Mouse (Mus musculus): Measurements from ENCODE around the gene Tsc22d3. TPM values are rescaled to one million over a fixed set of nuclear protein-coding genes. Genes with fewer than 3 reads are reported as not detected.

The Tsc22d3 gene
- polyA plus RNA-seq, 1 experiment from 2014 or later, result 108 TPM

GRCm38 (mm10) chrX:140598850-140599560 lies 1.5 kb downstream of the Tsc22d3 start:
- ATAC-seq (ENCODE audit: low read depth), result peak; percentile 67
- peak overlapping the region; percentile 49 for H3K4me3 ChIP-seq (ENCODE audit: low read depth, low read length)
- H3K4me1 ChIP-seq (ENCODE audit: control insufficient read depth, insufficient read depth, low read length), result no peaks in the 10 kb centered on the region
- 36% methylated on average over 5 of the region's 109 CpGs for WGBS
- peak overlapping the region; percentile 37 for H3K9ac ChIP-seq (ENCODE audit: low read depth, low read length)
- H3K9me3 ChIP-seq (ENCODE audit: control insufficient read depth, low read length), result 0 out of 2 replicates have a peak, but pooled peaks cover 3% of the 10 kb centered on the region
- H3K36me3 ChIP-seq (ENCODE audit: control insufficient read depth, insufficient read depth, low read length), result no peaks in the 10 kb centered on the region
- H3K27me3 ChIP-seq (replicated peaks; ENCODE audit: control insufficient read depth, insufficient read depth, low read length), result peaks cover 53% of the 10 kb centered on the region
- no peak overlapping the region for H3K27ac ChIP-seq (replicated peaks; ENCODE audit: low read depth, low read length)
- H3K4me2 ChIP-seq (ENCODE audit: low read depth, low read length), result peak overlapping the region; percentile 74
- DNase-seq (ENCODE audit: low spot score), result peak; percentile 45

- Histone ChIP-seq H3K4me2 (ENCODE audit: low read depth, low read length) (peak overlapping the region; percentile 74), H3K36me3 (ENCODE audit: control insufficient read depth, insufficient read depth, low read length) (no peaks in the 10 kb centered on the region), H3K27me3 (replicated peaks; ENCODE audit: control insufficient read depth, insufficient read depth, low read length) (peaks cover 53% of the 10 kb centered on the region), H3K4me3 (ENCODE audit: low read depth, low read length) (peak overlapping the region; percentile 49), H3K4me1 (ENCODE audit: control insufficient read depth, insufficient read depth, low read length) (no peaks in the 10 kb centered on the region), H3K9ac (ENCODE audit: low read depth, low read length) (peak overlapping the region; percentile 37; the same call in 1 of the 2 replicates), H3K27ac (replicated peaks; ENCODE audit: low read depth, low read length) (no peak overlapping the region), H3K9me3 (ENCODE audit: control insufficient read depth, low read length) (0 out of 2 replicates have a peak, but pooled peaks cover 3% of the 10 kb centered on the region)
- ATAC-seq (ENCODE audit: low read depth) (peak; percentile 35; the same call in 1 of the 2 replicates), DNase-seq (ENCODE audit: low spot score) (no peak)
- WGBS, result 18% methylated on average over 36 of the region's 48 CpGs
Observed at GRCm38 (mm10) chrX:140598194-140598849, 2.1 kb downstream of the Tsc22d3 start.

GRCm38 (mm10) chrX:140591176-140591575 lies 9.3 kb downstream of the Tsc22d3 start:
- ATAC-seq (ENCODE audit: low read depth), result no peak
- Histone ChIP-seq H3K36me3 (ENCODE audit: control insufficient read depth, insufficient read depth, low read length) (no peaks in the 10 kb centered on the region), H3K9me3 (ENCODE audit: control insufficient read depth, low read length) (no peaks in the 10 kb centered on the region), H3K27ac (replicated peaks; ENCODE audit: low read depth, low read length) (no peak overlapping the region), H3K9ac (ENCODE audit: low read depth, low read length) (no peak overlapping the region), H3K27me3 (replicated peaks; ENCODE audit: control insufficient read depth, insufficient read depth, low read length) (peaks cover 32% of the 10 kb centered on the region), H3K4me1 (ENCODE audit: control insufficient read depth, insufficient read depth, low read length) (no peaks in the 10 kb centered on the region), H3K4me3 (ENCODE audit: low read depth, low read length) (no peak overlapping the region), H3K4me2 (ENCODE audit: low read depth, low read length) (no peak overlapping the region)
- DNase-seq (ENCODE audit: low spot score), result no peak
- 78% methylated on average over 3 of the region's 3 CpGs for WGBS

- Histone ChIP-seq H3K4me1 (ENCODE audit: control insufficient read depth, insufficient read depth, low read length) (no peaks in the 10 kb centered on the region), H3K27ac (replicated peaks; ENCODE audit: low read depth, low read length) (no peak overlapping the region), H3K36me3 (ENCODE audit: control insufficient read depth, insufficient read depth, low read length) (no peaks in the 10 kb centered on the region), H3K4me3 (ENCODE audit: low read depth, low read length) (no peak overlapping the region), H3K9ac (ENCODE audit: low read depth, low read length) (no peak overlapping the region), H3K4me2 (ENCODE audit: low read depth, low read length) (no peak overlapping the region), H3K9me3 (ENCODE audit: control insufficient read depth, low read length) (no peaks in the 10 kb centered on the region), H3K27me3 (replicated peaks; ENCODE audit: control insufficient read depth, insufficient read depth, low read length) (peaks cover 31% of the 10 kb centered on the region)
- no peak for DNase-seq (ENCODE audit: low spot score)
- no peak for ATAC-seq (ENCODE audit: low read depth)
- WGBS, result 67% methylated on average over 2 of the region's 2 CpGs
Observed at GRCm38 (mm10) chrX:140590142-140590541, 10.3 kb downstream of the Tsc22d3 start.

- Histone ChIP-seq H3K4me1 (ENCODE audit: control insufficient read depth, insufficient read depth, low read length) (no peaks in the 10 kb centered on the region), H3K27me3 (replicated peaks; ENCODE audit: control insufficient read depth, insufficient read depth, low read length) (peaks cover 32% of the 10 kb centered on the region), H3K4me2 (ENCODE audit: low read depth, low read length) (no peak overlapping the region), H3K9ac (ENCODE audit: low read depth, low read length) (no peak overlapping the region), H3K36me3 (ENCODE audit: control insufficient read depth, insufficient read depth, low read length) (no peaks in the 10 kb centered on the region), H3K27ac (replicated peaks; ENCODE audit: low read depth, low read length) (no peak overlapping the region), H3K4me3 (ENCODE audit: low read depth, low read length) (no peak overlapping the region), H3K9me3 (ENCODE audit: control insufficient read depth, low read length) (no peaks in the 10 kb centered on the region)
- WGBS, result 60% methylated on average over 4 of the region's 4 CpGs
- DNase-seq (ENCODE audit: low spot score), result no peak
- no peak for ATAC-seq (ENCODE audit: low read depth)
Observed at GRCm38 (mm10) chrX:140589194-140589751, 11.2 kb downstream of the Tsc22d3 start.

GRCm38 (mm10) chrX:140588534-140588933 lies 11.9 kb downstream of the Tsc22d3 start:
- WGBS, result 80% methylated on average over 5 of the region's 5 CpGs
- Histone ChIP-seq H3K36me3 (ENCODE audit: control insufficient read depth, insufficient read depth, low read length) (no peaks in the 10 kb centered on the region), H3K4me2 (ENCODE audit: low read depth, low read length) (no peak overlapping the region), H3K9me3 (ENCODE audit: control insufficient read depth, low read length) (no peaks in the 10 kb centered on the region), H3K4me1 (ENCODE audit: control insufficient read depth, insufficient read depth, low read length) (no peaks in the 10 kb centered on the region), H3K27me3 (replicated peaks; ENCODE audit: control insufficient read depth, insufficient read depth, low read length) (peaks cover 37% of the 10 kb centered on the region), H3K27ac (replicated peaks; ENCODE audit: low read depth, low read length) (no peak overlapping the region), H3K9ac (ENCODE audit: low read depth, low read length) (no peak overlapping the region), H3K4me3 (ENCODE audit: low read depth, low read length) (no peak overlapping the region)
- ATAC-seq (ENCODE audit: low read depth) (no peak), DNase-seq (ENCODE audit: low spot score) (no peak)

GRCm38 (mm10) chrX:140580416-140580815 lies 20.0 kb downstream of the Tsc22d3 start:
- Histone ChIP-seq H3K9me3 (ENCODE audit: control insufficient read depth, low read length) (no peaks in the 10 kb centered on the region), H3K27ac (replicated peaks; ENCODE audit: low read depth, low read length) (no peak overlapping the region), H3K36me3 (ENCODE audit: control insufficient read depth, insufficient read depth, low read length) (no peaks in the 10 kb centered on the region), H3K9ac (ENCODE audit: low read depth, low read length) (no peak overlapping the region), H3K4me2 (ENCODE audit: low read depth, low read length) (no peak overlapping the region), H3K4me3 (ENCODE audit: low read depth, low read length) (no peak overlapping the region), H3K27me3 (replicated peaks; ENCODE audit: control insufficient read depth, insufficient read depth, low read length) (peaks cover 68% of the 10 kb centered on the region), H3K4me1 (ENCODE audit: control insufficient read depth, insufficient read depth, low read length) (no peaks in the 10 kb centered on the region)
- 66% methylated on average over 3 of the region's 3 CpGs for WGBS
- ATAC-seq (ENCODE audit: low read depth) (no peak), DNase-seq (ENCODE audit: low spot score) (no peak)

- Histone ChIP-seq H3K36me3 (ENCODE audit: control insufficient read depth, insufficient read depth, low read length) (no peaks in the 10 kb centered on the region), H3K4me1 (ENCODE audit: control insufficient read depth, insufficient read depth, low read length) (no peaks in the 10 kb centered on the region), H3K9me3 (ENCODE audit: control insufficient read depth, low read length) (no peaks in the 10 kb centered on the region), H3K4me2 (ENCODE audit: low read depth, low read length) (no peak overlapping the region), H3K27me3 (replicated peaks; ENCODE audit: control insufficient read depth, insufficient read depth, low read length) (peaks cover 51% of the 10 kb centered on the region), H3K9ac (ENCODE audit: low read depth, low read length) (no peak overlapping the region), H3K4me3 (ENCODE audit: low read depth, low read length) (no peak overlapping the region), H3K27ac (replicated peaks; ENCODE audit: low read depth, low read length) (no peak overlapping the region)
- DNase-seq (ENCODE audit: low spot score), result no peak
- ATAC-seq (ENCODE audit: low read depth), result no peak
- WGBS, result 52% methylated on average over 3 of the region's 3 CpGs
Observed at GRCm38 (mm10) chrX:140575636-140576035, 24.8 kb downstream of the Tsc22d3 start.
